Mouse (Mus musculus) midbrain, embryonic 10.5 days (tissue): ENCODE data around the gene Pigq. TPM values are rescaled to one million over a fixed set of nuclear protein-coding genes. Genes with fewer than 3 reads are reported as not detected.

Source experiments
- DNase-seq: peaks from one replicate; pipeline ENCODE4 v3.0.0-alpha.2; 2017; ENCODE audit warnings: low spot score
- H3K27ac ChIP-seq: fragments of 300-500 bp; sonication (generic); replicated peaks from 2 replicates; pipeline ENCODE4 v1.5.1; 2016; ENCODE audit warnings: mild to moderate bottlenecking
- H3K27me3 ChIP-seq: fragments of 300-500 bp; sonication (generic); 2 replicates; pipeline ENCODE4 v1.6.1; 2016; ENCODE audit warnings: low read depth, mild to moderate bottlenecking; ENCODE audit not compliant: poor library complexity, severe bottlenecking
- H3K36me3 ChIP-seq: fragments of 300-500 bp; sonication (generic); 2 replicates; pipeline ENCODE4 v1.6.1; 2016; ENCODE audit warnings: mild to moderate bottlenecking, moderate library complexity
- H3K4me1 ChIP-seq: fragments of 300-500 bp; sonication (generic); 2 replicates; pipeline ENCODE4 v1.6.1; 2016
- H3K4me3 ChIP-seq: fragments of 300-500 bp; sonication (generic); 2 replicates; pipeline ENCODE4 v1.5.1; 2016; ENCODE audit warnings: mild to moderate bottlenecking, moderate library complexity
- H3K9me3 ChIP-seq: fragments of 300-500 bp; sonication (generic); replicated peaks from 2 replicates; pipeline ENCODE4 v1.6.1; 2016; ENCODE audit warnings: mild to moderate bottlenecking
- WGBS: fragments of 180-500 bp; shearing (Covaris S2); methylation state at CpG from one replicate; pipeline ENCODE4 v1.1.7; 2016; 5-methylcytosine and 5-hydroxymethylcytosine counted together
- polyA plus RNA-seq: library from polyadenylated mRNA; unstranded; fragments of >200 nt; fragmentation: Nextera tagmentation; extraction: Ambion mirVana; gene quantifications from 2 replicates; pipeline ENCODE4 v1.2.1, GENCODE M21; 2016

The Pigq gene
- polyA plus RNA-seq, 1 experiment from 2014 or later = 64.8 TPM

- Histone ChIP-seq H3K9me3 (no peaks in the 10 kb centered on the region), H3K36me3 (peaks cover 53% of the 10 kb centered on the region), H3K4me1 (peaks cover 76% of the 10 kb centered on the region), H3K27me3 (no peaks in the 10 kb centered on the region), H3K4me3 (0 out of 2 replicates have a peak overlapping the region, but pooled peaks have one; percentile 7), H3K27ac (peak overlapping the region; percentile 90)
- no peak for DNase-seq
- 83% methylated on average over 8 of the region's 8 CpGs for WGBS
These were observed 61.5 kb downstream of the Pigq start for GRCm38 (mm10) chr17:25883268-25883667.

GRCm38 (mm10) chr17:25882306-25882705 is 62.4 kb downstream of the Pigq start:
- no peak for DNase-seq
- H3K4me3 ChIP-seq = peak overlapping the region; percentile 30
- H3K36me3 ChIP-seq = peaks cover 55% of the 10 kb centered on the region
- H3K9me3 ChIP-seq = no peaks in the 10 kb centered on the region
- H3K27me3 ChIP-seq = no peaks in the 10 kb centered on the region
- H3K4me1 ChIP-seq = peaks cover 86% of the 10 kb centered on the region
- 23% methylated on average over 5 of the region's 5 CpGs for WGBS
- H3K27ac ChIP-seq = peak overlapping the region; percentile 90

- no peaks in the 10 kb centered on the region for H3K27me3 ChIP-seq
- H3K9me3 ChIP-seq = no peaks in the 10 kb centered on the region
- 13% methylated on average over 4 of the region's 4 CpGs for WGBS
- H3K36me3 ChIP-seq = peaks cover 60% of the 10 kb centered on the region
- DNase-seq = peak; percentile 68
- H3K4me1 ChIP-seq = peaks cover 92% of the 10 kb centered on the region
- H3K27ac ChIP-seq = peak overlapping the region; percentile 90
- H3K4me3 ChIP-seq = peak overlapping the region; percentile 30
These were observed 63.0 kb downstream of the Pigq start for GRCm38 (mm10) chr17:25881691-25882090.

- peaks cover 97% of the 10 kb centered on the region for H3K4me1 ChIP-seq
- WGBS = under 1% methylated on average over 5 of the region's 5 CpGs
- H3K4me3 ChIP-seq = peak overlapping the region; percentile 30
- peak overlapping the region; percentile 90 for H3K27ac ChIP-seq
- DNase-seq = peak; percentile 83
- H3K36me3 ChIP-seq = peaks cover 63% of the 10 kb centered on the region
- H3K27me3 ChIP-seq = no peaks in the 10 kb centered on the region
- H3K9me3 ChIP-seq = no peaks in the 10 kb centered on the region
These were observed 63.7 kb downstream of the Pigq start for GRCm38 (mm10) chr17:25880913-25881641.

- H3K27me3 ChIP-seq = no peaks in the 10 kb centered on the region
- H3K27ac ChIP-seq = peak within 1 kb of the TSS; percentile 90
- 14% methylated on average over 5 of the region's 5 CpGs for WGBS
- peak; percentile 73 for DNase-seq
- H3K4me1 ChIP-seq = peaks cover 97% of the 10 kb centered on the region
- H3K4me3 ChIP-seq = peak within 1 kb of the TSS; percentile 30
- H3K9me3 ChIP-seq = no peaks in the 10 kb centered on the region
- peaks cover 63% of the 10 kb centered on the region for H3K36me3 ChIP-seq
These were observed 64.4 kb downstream of the Pigq start, which contains the start of gene Wfikkn1 for GRCm38 (mm10) chr17:25880196-25880910. Wfikkn1 (minus strand) TSS chr17:25880858.

- no peaks in the 10 kb centered on the region for H3K9me3 ChIP-seq
- WGBS = 66% methylated on average over 8 of the region's 8 CpGs
- H3K36me3 ChIP-seq = peaks cover 58% of the 10 kb centered on the region
- peaks cover 98% of the 10 kb centered on the region for H3K4me1 ChIP-seq
- DNase-seq = no peak
- peak overlapping the region; percentile 90 for H3K27ac ChIP-seq
- H3K4me3 ChIP-seq = peak overlapping the region; percentile 30
- H3K27me3 ChIP-seq = no peaks in the 10 kb centered on the region
These were observed 65.0 kb downstream of the Pigq start for GRCm38 (mm10) chr17:25879750-25880149.

- peak overlapping the region; percentile 30 for H3K4me3 ChIP-seq
- H3K9me3 ChIP-seq = no peaks in the 10 kb centered on the region
- 40% methylated on average over 4 of the region's 4 CpGs for WGBS
- H3K27ac ChIP-seq = peak overlapping the region; percentile 90
- no peaks in the 10 kb centered on the region for H3K27me3 ChIP-seq
- peak; percentile 66 for DNase-seq
- peaks cover 54% of the 10 kb centered on the region for H3K36me3 ChIP-seq
- peaks cover 97% of the 10 kb centered on the region for H3K4me1 ChIP-seq
These were observed 65.5 kb downstream of the Pigq start for GRCm38 (mm10) chr17:25879261-25879660.

- H3K36me3 ChIP-seq = peaks cover 48% of the 10 kb centered on the region
- H3K27ac ChIP-seq = peak overlapping the region; percentile 90
- H3K9me3 ChIP-seq = no peaks in the 10 kb centered on the region
- peak overlapping the region; percentile 30 for H3K4me3 ChIP-seq
- H3K4me1 ChIP-seq = peaks cover 97% of the 10 kb centered on the region
- no peaks in the 10 kb centered on the region for H3K27me3 ChIP-seq
- WGBS = 88% methylated on average over 19 of the region's 19 CpGs
- no peak for DNase-seq
These were observed 66.0 kb downstream of the Pigq start for GRCm38 (mm10) chr17:25878611-25879180.

- H3K9me3 ChIP-seq = no peaks in the 10 kb centered on the region
- H3K4me3 ChIP-seq = peak overlapping the region; percentile 20; the same call in 1 of the 2 replicates
- peaks cover 41% of the 10 kb centered on the region for H3K36me3 ChIP-seq
- no peaks in the 10 kb centered on the region for H3K27me3 ChIP-seq
- WGBS = 93% methylated on average over 32 of the region's 32 CpGs
- peak overlapping the region; percentile 90; the same call in 1 of the 2 replicates for H3K27ac ChIP-seq
- H3K4me1 ChIP-seq = peaks cover 90% of the 10 kb centered on the region
- DNase-seq = no peak
These were observed 66.8 kb downstream of the Pigq start for GRCm38 (mm10) chr17:25877741-25878610.

- no peaks in the 10 kb centered on the region for H3K9me3 ChIP-seq
- DNase-seq = no peak
- peak overlapping the region; percentile 81 for H3K4me3 ChIP-seq
- peaks cover 32% of the 10 kb centered on the region for H3K36me3 ChIP-seq
- H3K27ac ChIP-seq = no peak overlapping the region
- H3K4me1 ChIP-seq = peaks cover 84% of the 10 kb centered on the region
- 91% methylated on average over 3 of the region's 3 CpGs for WGBS
- H3K27me3 ChIP-seq = no peaks in the 10 kb centered on the region
These were observed 67.7 kb downstream of the Pigq start for GRCm38 (mm10) chr17:25877025-25877424.
